Mouse (Mus musculus) right cerebral cortex, adult 18-20 months (tissue): ENCODE measurements around the gene Slc25a36.

Source experiments
- DNase-seq: peaks from one replicate; pipeline ENCODE4 v3.0.0; 2022; ENCODE audit warnings: mixed read lengths

The Slc25a36 gene

GRCm38 (mm10) chr9:97110571-97111390 is at the start of gene Slc25a36:
Slc25a36 (minus strand) TSS chr9:97111157.
- peak; percentile 98 for DNase-seq

GRCm38 (mm10) chr9:97158412-97158811 is 47.5 kb upstream of the Slc25a36 start:
- no peak for DNase-seq

GRCm38 (mm10) chr9:97155981-97156380 is 45.0 kb upstream of the Slc25a36 start:
- no peak for DNase-seq

- DNase-seq: no peak
These were observed 44.0 kb upstream of the Slc25a36 start for GRCm38 (mm10) chr9:97154956-97155355.

GRCm38 (mm10) chr9:97153006-97153405 is 42.0 kb upstream of the Slc25a36 start:
- DNase-seq: no peak

- DNase-seq: no peak
These were observed 36.3 kb upstream of the Slc25a36 start for GRCm38 (mm10) chr9:97147270-97147669.

GRCm38 (mm10) chr9:97145351-97145750 is 34.4 kb upstream of the Slc25a36 start:
- DNase-seq: no peak

- no peak for DNase-seq
These were observed 32.5 kb upstream of the Slc25a36 start for GRCm38 (mm10) chr9:97143416-97143815.

GRCm38 (mm10) chr9:97142558-97142957 is 31.6 kb upstream of the Slc25a36 start:
- DNase-seq: peak; percentile 11

- DNase-seq: no peak
These were observed 30.8 kb upstream of the Slc25a36 start for GRCm38 (mm10) chr9:97141723-97142122.

- DNase-seq: peak; percentile 38
These were observed 29.4 kb upstream of the Slc25a36 start for GRCm38 (mm10) chr9:97140145-97140932.

- no peak for DNase-seq
These were observed 26.7 kb upstream of the Slc25a36 start for GRCm38 (mm10) chr9:97137678-97138077.

- DNase-seq: no peak
These were observed 26.2 kb upstream of the Slc25a36 start for GRCm38 (mm10) chr9:97137116-97137515.

- DNase-seq: no peak
These were observed 24.9 kb upstream of the Slc25a36 start for GRCm38 (mm10) chr9:97135866-97136265.

GRCm38 (mm10) chr9:97133178-97133577 is 22.2 kb upstream of the Slc25a36 start:
- no peak for DNase-seq

- no peak for DNase-seq
These were observed 19.0 kb upstream of the Slc25a36 start for GRCm38 (mm10) chr9:97130001-97130400.

GRCm38 (mm10) chr9:97123934-97124692 is 13.2 kb upstream of the Slc25a36 start:
- no peak for DNase-seq

- no peak for DNase-seq
These were observed 10.5 kb upstream of the Slc25a36 start for GRCm38 (mm10) chr9:97121432-97121831.

GRCm38 (mm10) chr9:97114271-97114670 is 3.3 kb upstream of the Slc25a36 start:
- no peak for DNase-seq

- DNase-seq: no peak
These were observed 2.6 kb upstream of the Slc25a36 start for GRCm38 (mm10) chr9:97113555-97113929.

GRCm38 (mm10) chr9:97112797-97113554 is 2.0 kb upstream of the Slc25a36 start:
- no peak for DNase-seq

GRCm38 (mm10) chr9:97112238-97112637 is 1.3 kb upstream of the Slc25a36 start:
- DNase-seq: no peak
